Mouse (Mus musculus) hindbrain, embryonic 14.5 days (tissue): ENCODE measurements at regions not wholly inside any gene's neighbourhood (a gene's known extent, or its start where the extent isn't known, plus 50 kb on each side); places are given as distances from the start of the nearest gene placed in this dataset.
A peak's percentile ranks its signal among the peaks of the same experiment; 100 is the strongest.

Experiments used
- ATAC-seq: fragments of 200-750 bp; cut with Nextera tagmentation; 2 replicates; pipeline ENCODE4 v1.8.0; 2017; ENCODE audit warnings: moderate number of reproducible peaks, mild to moderate bottlenecking, moderate TSS enrichment, moderate library complexity; ENCODE audit not compliant: low FRiP score
- DNase-seq: peaks from one replicate; pipeline ENCODE4 v3.0.0-alpha.2; 2015; ENCODE audit warnings: low spot score
- H3K27ac ChIP-seq: fragments of 300-500 bp; sonication (generic); 2 replicates; pipeline ENCODE4 v1.5.1; 2014; ENCODE audit warnings: mild to moderate bottlenecking, moderate library complexity
- H3K27me3 ChIP-seq: fragments of 300-500 bp; sonication (generic); 2 replicates; pipeline ENCODE4 v1.6.1; 2014; ENCODE audit warnings: mild to moderate bottlenecking, low read length, mixed read lengths; ENCODE audit not compliant: control insufficient read depth, insufficient read depth
- H3K36me3 ChIP-seq: fragments of 300-500 bp; sonication (generic); replicated peaks from 2 replicates; pipeline ENCODE4 v1.6.1; 2014; ENCODE audit not compliant: control insufficient read depth, insufficient read depth
- H3K4me1 ChIP-seq: fragments of 300-500 bp; sonication (generic); replicated peaks from 2 replicates; pipeline ENCODE4 v1.6.1; 2014; ENCODE audit warnings: antibody characterized with exemption, low read length, mixed read lengths; ENCODE audit not compliant: control insufficient read depth, insufficient read depth
- H3K4me2 ChIP-seq: fragments of 300-500 bp; sonication (generic); replicated peaks from 2 replicates; pipeline ENCODE4 v1.6.1; 2014; ENCODE audit warnings: mild to moderate bottlenecking, moderate library complexity
- H3K4me3 ChIP-seq: fragments of 300-500 bp; sonication (generic); replicated peaks from 2 replicates; pipeline ENCODE4 v1.5.1; 2014; ENCODE audit warnings: mild to moderate bottlenecking, low read length
- H3K9ac ChIP-seq: fragments of 300-500 bp; sonication (generic); 2 replicates; pipeline ENCODE4 v1.6.1; 2014
- H3K9me3 ChIP-seq: fragments of 300-500 bp; sonication (generic); 2 replicates; pipeline ENCODE4 v1.6.1; 2016; ENCODE audit warnings: low read length; ENCODE audit not compliant: control insufficient read depth
- WGBS: fragments of 180-500 bp; shearing (Covaris S2); extraction: QIAGEN DNeasy Blood & Tissue Kit; methylation state at CpG from one replicate; pipeline ENCODE4 v1.1.7; 2014; 5-methylcytosine and 5-hydroxymethylcytosine counted together

DNA sequence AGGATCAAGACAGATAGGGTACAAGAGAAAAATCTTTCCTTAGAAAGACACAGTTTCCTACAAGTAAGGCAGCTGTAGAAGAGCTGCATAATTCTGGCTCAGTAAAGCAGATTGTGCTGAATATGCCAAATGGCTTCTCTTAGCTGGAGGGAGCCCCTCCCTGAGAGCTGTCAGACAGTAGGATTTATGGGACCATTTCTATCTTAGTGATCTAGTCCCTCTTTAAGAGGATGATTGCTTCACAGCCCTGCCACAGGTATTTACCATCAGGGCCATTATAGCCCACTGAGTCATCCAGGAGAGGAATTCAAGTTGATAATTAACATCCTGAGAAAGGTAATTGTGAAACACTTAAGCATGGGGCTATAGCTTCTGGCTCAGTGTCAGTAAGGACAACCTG lies 101.5 kb upstream of the Cypt1 start:
- no peak overlapping the region for H3K4me2 ChIP-seq
- H3K4me3 ChIP-seq = no peak overlapping the region
- no peaks in the 10 kb centered on the region for H3K27me3 ChIP-seq
- no peaks in the 10 kb centered on the region for H3K9me3 ChIP-seq
- H3K4me1 ChIP-seq = no peaks in the 10 kb centered on the region
- DNase-seq (no peak), ATAC-seq (peak; percentile 48; the same call in 1 of the 2 replicates)
- H3K27ac ChIP-seq = no peak overlapping the region
- no peaks in the 10 kb centered on the region for H3K36me3 ChIP-seq
- no peak overlapping the region for H3K9ac ChIP-seq

DNA sequence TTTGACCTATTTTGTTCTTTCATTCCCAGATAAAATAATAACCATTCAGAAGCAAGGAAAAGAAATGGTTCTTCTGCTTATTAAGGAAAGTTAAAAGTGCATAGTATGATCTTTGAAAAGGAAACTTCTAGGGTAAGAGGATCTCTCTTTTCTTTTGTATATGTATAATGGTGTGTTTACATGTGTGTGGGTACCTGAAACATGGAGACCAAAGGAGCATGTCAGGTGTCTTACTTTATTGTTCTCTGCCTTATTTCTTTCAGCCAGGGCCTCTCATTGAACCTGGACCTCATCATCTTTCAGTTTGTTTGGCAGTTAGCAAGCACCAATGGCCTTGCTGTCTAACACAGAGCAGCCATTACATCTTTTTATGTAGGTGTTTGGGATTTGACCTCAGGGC lies 101.0 kb upstream of the Cypt1 start:
- no peak for DNase-seq
- H3K4me1 ChIP-seq = no peaks in the 10 kb centered on the region
- H3K27ac ChIP-seq = no peak overlapping the region
- H3K4me2 ChIP-seq = no peak overlapping the region
- no peaks in the 10 kb centered on the region for H3K27me3 ChIP-seq
- no peaks in the 10 kb centered on the region for H3K9me3 ChIP-seq
- no peak overlapping the region for H3K4me3 ChIP-seq
- no peaks in the 10 kb centered on the region for H3K36me3 ChIP-seq
- H3K9ac ChIP-seq = no peak overlapping the region
- no peak for ATAC-seq

DNA sequence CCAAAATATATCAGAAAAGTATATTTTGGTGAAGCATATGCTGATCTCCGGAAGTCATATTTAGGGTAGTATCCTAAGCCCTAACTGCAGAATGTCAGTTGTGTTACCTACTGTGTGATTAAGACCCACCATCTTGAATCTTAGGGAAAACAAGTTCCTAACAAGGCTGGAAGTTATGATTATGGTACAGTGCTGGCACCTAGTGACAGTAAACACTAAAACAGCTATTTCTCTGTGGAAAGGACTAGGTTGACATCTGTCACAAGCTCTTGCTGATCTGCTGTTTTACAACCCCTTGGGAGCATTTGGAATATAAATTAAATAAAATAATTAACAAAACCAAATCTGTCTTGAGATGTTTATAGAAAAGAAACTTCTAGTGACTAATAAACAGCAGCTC lies 84.6 kb upstream of the Cypt1 start:
- DNase-seq (peak; percentile 29), ATAC-seq (no peak)
- no peak overlapping the region for H3K27ac ChIP-seq
- no peak overlapping the region for H3K4me2 ChIP-seq
- H3K36me3 ChIP-seq = no peaks in the 10 kb centered on the region
- H3K27me3 ChIP-seq = no peaks in the 10 kb centered on the region
- H3K4me3 ChIP-seq = no peak overlapping the region
- H3K9ac ChIP-seq = no peak overlapping the region
- WGBS = 97% methylated on average over 1 of the region's 1 CpGs
- no peaks in the 10 kb centered on the region for H3K9me3 ChIP-seq
- no peaks in the 10 kb centered on the region for H3K4me1 ChIP-seq

DNA sequence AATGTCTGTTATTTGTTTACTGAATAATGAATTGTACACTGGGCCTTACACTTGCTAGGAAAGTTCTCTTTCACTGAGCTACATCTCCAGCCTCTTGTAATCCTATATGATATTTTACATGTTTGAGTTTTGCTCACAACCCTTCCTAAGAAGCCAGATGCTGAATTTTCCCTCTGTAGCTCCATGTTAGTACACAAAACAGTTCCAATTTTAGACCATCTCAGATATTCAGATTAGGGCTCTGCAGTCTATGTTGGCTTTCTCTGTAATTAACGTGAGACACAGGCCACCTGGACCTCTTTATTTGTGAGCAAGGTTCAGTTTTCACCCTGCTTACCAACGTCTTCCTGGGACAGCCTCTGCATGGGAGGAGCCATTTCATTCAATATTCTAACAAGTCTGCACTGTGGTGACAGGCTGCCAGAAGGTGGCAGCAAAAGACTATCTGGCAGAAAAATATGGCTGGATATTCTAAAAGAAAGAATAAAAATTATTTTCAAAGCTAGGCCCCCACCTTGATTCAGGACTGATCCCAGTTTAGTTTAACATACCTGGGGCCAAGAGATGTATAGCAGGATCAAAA lies 72.1 kb upstream of the Cypt1 start:
- WGBS = 2% methylated on average over 2 of the region's 2 CpGs
- peak; percentile 64; the same call in 1 of the 2 replicates for ATAC-seq
- peak; percentile 75 for DNase-seq
- Histone ChIP-seq H3K36me3 (no peaks in the 10 kb centered on the region), H3K9me3 (no peaks in the 10 kb centered on the region), H3K4me2 (peak overlapping the region; percentile 33; the same call in 1 of the 2 replicates), H3K4me3 (no peak overlapping the region), H3K4me1 (no peaks in the 10 kb centered on the region), H3K27me3 (no peaks in the 10 kb centered on the region), H3K27ac (no peak overlapping the region), H3K9ac (0 out of 2 replicates have a peak overlapping the region, but pooled peaks have one; percentile 11)
